Mouse (Mus musculus): ENCODE measurements around the gene Anxa6.

DNA sequence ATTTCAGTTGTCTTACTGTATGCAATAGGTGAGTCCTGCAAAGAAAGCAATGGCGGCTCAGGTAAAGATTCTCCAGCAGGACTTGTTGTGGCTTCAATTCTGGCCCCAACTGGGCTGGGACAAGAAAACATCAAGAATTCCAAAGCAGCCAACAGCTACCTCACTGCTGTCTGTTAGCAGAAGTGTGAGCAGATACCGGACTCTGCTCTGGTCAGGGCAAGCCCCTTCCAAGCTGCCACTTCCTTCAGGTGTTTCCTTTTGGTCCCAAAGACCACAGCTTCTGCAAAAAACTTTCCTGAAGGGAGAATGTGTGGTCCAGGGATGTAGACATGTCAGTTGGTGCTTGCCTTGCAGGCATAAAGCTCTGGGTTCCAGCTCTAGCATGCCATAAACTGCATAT, 57.5 kb downstream of the Anxa6 start:
- no peak for TF ChIP-seq POLR2A (IDR thresholded peaks at IDR 0.05; ENCODE audit: borderline replicate concordance, control insufficient read depth, low read depth, low read length)
- no peak for TF ChIP-seq CTCF (IDR thresholded peaks at IDR 0.05; ENCODE audit: control insufficient read depth, insufficient read depth, low read length)
